Mouse (Mus musculus): Measurements from ENCODE around the gene Gm3629. TPM values are rescaled to one million over a fixed set of nuclear protein-coding genes. Genes with fewer than 3 reads are reported as not detected.
"Not testable (repeated sequence)": the region's sequence is repeated elsewhere in the genome, so short reads cannot be mapped to it uniquely, and the experiment has no call there.

Gm3629 gene
- not detected in 2 replicates for total RNA-seq (2015; ENCODE audit: low replicate concordance)
- not detected in 2 replicates for total RNA-seq (2017; ENCODE audit: low replicate concordance)

DNA sequence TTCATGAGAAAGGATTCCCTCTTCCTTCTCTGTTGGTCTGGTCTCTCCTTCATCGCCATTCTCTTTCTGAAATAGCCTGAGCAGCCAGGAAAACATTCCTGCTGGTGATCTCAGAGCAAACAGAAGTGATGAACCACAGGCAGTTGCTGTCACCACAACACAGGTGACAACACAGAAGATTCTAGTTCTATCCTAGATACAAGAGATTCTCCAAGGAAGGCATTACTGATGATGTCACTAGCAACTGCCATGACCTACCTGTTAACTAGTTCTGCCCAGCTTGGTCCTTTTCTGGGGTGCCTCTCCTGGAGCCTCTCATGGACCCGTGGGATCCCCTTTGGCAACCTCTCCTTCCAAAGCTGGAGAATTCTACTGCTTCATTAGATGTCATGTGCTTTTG, at the start of gene Gm3629:
Gene Gm3629 (minus strand): TSS at position 101 of the 400 bp plus-strand sequence.
- ATAC-seq (replicated peaks; ENCODE audit: low FRiP score, poor library complexity, severe bottlenecking) = not testable (repeated sequence)

DNA sequence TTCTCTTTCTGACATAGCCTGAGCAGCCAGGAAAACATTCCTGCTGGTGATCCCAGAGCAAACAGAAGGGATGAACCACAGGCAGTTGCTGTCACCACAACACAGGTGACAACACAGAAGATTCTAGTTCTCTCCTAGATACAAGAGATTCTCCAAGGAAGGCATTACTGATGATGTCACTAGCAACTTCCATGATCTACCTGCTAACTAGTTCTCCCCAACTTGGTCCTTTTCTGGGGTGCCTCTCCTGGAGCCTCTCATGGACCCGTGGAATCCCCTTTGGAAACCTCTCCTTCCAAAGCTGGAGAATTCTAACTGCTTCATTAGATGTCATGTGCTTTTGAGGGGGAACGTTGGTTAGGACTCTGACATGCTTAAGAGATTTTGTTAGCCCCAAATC, 31.9 kb upstream of the Gm3629 start, which contains the start of gene Gm3460:
Gene Gm3460 (minus strand): TSS at position 101 of the 400 bp plus-strand sequence.
- ATAC-seq (replicated peaks; ENCODE audit: low FRiP score, poor library complexity, severe bottlenecking) = not testable (repeated sequence)

DNA sequence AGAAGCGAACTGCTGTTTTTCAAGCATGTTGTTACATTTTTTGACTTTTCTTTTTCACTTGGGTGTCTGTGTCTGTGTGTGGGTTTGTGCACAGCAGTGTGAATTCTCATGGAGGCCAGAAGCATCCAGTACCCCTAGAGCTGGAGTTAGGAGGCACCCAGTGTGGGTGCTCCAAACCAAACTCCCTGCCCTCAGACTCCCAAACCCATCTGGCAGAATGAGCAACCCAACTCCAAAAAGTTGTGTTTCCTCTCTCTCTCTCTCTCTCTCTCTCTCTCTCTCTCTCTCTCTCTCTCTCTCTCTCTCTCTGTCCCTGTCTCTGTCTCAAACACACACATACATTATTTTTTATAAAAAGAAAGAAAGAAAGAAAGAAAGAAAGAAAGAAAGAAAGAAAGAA, 16.0 kb upstream of the Gm3629 start:
- not testable (repeated sequence) for ATAC-seq (replicated peaks; ENCODE audit: low FRiP score, poor library complexity, severe bottlenecking)

DNA sequence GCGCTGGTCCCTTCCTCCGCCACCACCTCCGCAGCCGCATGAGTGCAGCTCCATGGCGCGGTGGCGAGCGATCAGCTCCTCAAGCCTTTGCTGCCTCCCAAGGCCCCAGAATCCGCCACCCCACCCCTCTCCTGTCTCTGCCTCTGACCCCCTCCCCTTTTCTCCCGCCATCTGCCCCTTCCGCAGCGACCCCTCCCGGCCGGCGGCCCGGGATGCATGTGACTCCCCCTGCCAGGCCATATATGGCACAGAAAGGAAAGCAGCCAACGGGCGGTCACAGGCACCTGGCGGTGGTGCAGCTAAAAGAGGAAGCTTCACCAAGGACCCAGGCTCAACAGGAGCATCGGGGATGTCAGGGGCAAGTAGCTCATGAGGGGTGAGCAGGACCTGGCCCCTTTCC, 14.6 kb upstream of the Gm3629 start:
- not testable (repeated sequence) for ATAC-seq (replicated peaks; ENCODE audit: low FRiP score, poor library complexity, severe bottlenecking)

GRCm38 (mm10) chr14:6604551-6604950, 14.1 kb upstream of the Gm3629 start:
- not testable (repeated sequence) for ATAC-seq (replicated peaks; ENCODE audit: low FRiP score, poor library complexity, severe bottlenecking)

DNA sequence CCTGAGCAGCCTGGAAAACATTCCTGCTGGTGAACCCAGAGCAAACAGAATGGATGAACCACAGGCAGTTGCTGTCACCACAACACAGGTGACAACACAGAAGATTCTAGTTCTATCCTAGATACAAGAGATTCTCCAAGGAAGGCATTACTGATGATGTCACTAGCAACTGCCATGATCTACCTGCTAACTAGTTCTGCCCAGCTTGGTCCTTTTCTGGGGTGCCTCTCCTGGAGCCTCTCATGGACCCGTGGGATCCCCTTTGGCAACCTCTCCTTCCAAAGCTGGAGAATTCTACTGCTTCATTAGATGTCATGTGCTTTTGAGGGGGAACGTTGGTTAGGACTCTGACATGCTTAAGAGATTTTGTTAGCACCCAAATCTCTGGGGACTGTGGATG, 53.2 kb downstream of the Gm3629 start, which contains the start of gene Gm8356:
Gene Gm8356 (minus strand): TSS at position 101 of the 400 bp plus-strand sequence.
- ATAC-seq (replicated peaks; ENCODE audit: low FRiP score, poor library complexity, severe bottlenecking) = not testable (repeated sequence)

Other genes with a start within 250 kb of the Gm3629 start
- gene Gm3618, start 246.9 kb downstream of the Gm3629 start, total RNA-seq (2015; ENCODE audit: low replicate concordance) = not detected in 2 replicates
- not detected in 2 replicates for gene Gm3618, start 246.9 kb downstream of the Gm3629 start, total RNA-seq (2017; ENCODE audit: low replicate concordance)
- not detected in 2 replicates for gene Gm16440, start 200.3 kb downstream of the Gm3629 start, total RNA-seq (2015; ENCODE audit: low replicate concordance)
- gene Gm16440, start 200.3 kb downstream of the Gm3629 start, total RNA-seq (2017; ENCODE audit: low replicate concordance) = not detected in 2 replicates
- not detected in 2 replicates for gene Gm3591, start 178.1 kb downstream of the Gm3629 start, total RNA-seq (2015; ENCODE audit: low replicate concordance)
- gene Gm3591, start 178.1 kb downstream of the Gm3629 start, total RNA-seq (2017; ENCODE audit: low replicate concordance) = not detected in 2 replicates
- gene Gm3594, start 146.0 kb downstream of the Gm3629 start, total RNA-seq (2015; ENCODE audit: low replicate concordance) = not detected in 2 replicates
- gene Gm3594, start 146.0 kb downstream of the Gm3629 start, total RNA-seq (2017; ENCODE audit: low replicate concordance) = not detected in 2 replicates
- gene Gm8356, start 53.3 kb downstream of the Gm3629 start, total RNA-seq (2015; ENCODE audit: low replicate concordance) = not detected in 2 replicates
- not detected in 2 replicates for gene Gm8356, start 53.3 kb downstream of the Gm3629 start, total RNA-seq (2017; ENCODE audit: low replicate concordance)
- gene Gm3460, start 31.8 kb upstream of the Gm3629 start, total RNA-seq (2015; ENCODE audit: low replicate concordance) = not detected in 2 replicates
- not detected in 2 replicates for gene Gm3460, start 31.8 kb upstream of the Gm3629 start, total RNA-seq (2017; ENCODE audit: low replicate concordance)
- not detected in 2 replicates for gene Gm10251, start 93.6 kb upstream of the Gm3629 start, total RNA-seq (2015; ENCODE audit: low replicate concordance)
- gene Gm10251, start 93.6 kb upstream of the Gm3629 start, total RNA-seq (2017; ENCODE audit: low replicate concordance) = not detected in 2 replicates
- not detected in 2 replicates for gene Gm8050, start 129.6 kb upstream of the Gm3629 start, total RNA-seq (2015; ENCODE audit: low replicate concordance)
- not detected in 2 replicates for gene Gm8050, start 129.6 kb upstream of the Gm3629 start, total RNA-seq (2017; ENCODE audit: low replicate concordance)
- gene Gm3636, start 151.7 kb upstream of the Gm3629 start, total RNA-seq (2015; ENCODE audit: low replicate concordance) = not detected in 2 replicates
- gene Gm3636, start 151.7 kb upstream of the Gm3629 start, total RNA-seq (2017; ENCODE audit: low replicate concordance) = not detected in 2 replicates
- gene Gm8362, start 183.8 kb upstream of the Gm3629 start, total RNA-seq (2015; ENCODE audit: low replicate concordance) = not detected in 2 replicates
- not detected in 2 replicates for gene Gm8362, start 183.8 kb upstream of the Gm3629 start, total RNA-seq (2017; ENCODE audit: low replicate concordance)
- not detected in 2 replicates for gene Gm3642, start 249.7 kb upstream of the Gm3629 start, total RNA-seq (2015; ENCODE audit: low replicate concordance)
- gene Gm3642, start 249.7 kb upstream of the Gm3629 start, total RNA-seq (2017; ENCODE audit: low replicate concordance) = not detected in 2 replicates

Measured in erythroblast, adult 5-6 weeks (primary cell).